Mouse (Mus musculus) C2C12 (cell line): ENCODE data around the gene Pard3. TPM values are rescaled to one million over a fixed set of nuclear protein-coding genes. Genes with fewer than 3 reads are reported as not detected.

Source experiments
- H3K27me3 ChIP-seq: one replicate; pipeline ENCODE4 v1.6.1; 2011; ENCODE audit not compliant: control insufficient read depth, insufficient read depth, insufficient read length
- H3K36me3 ChIP-seq: one replicate; pipeline ENCODE4 v1.6.1; 2011; ENCODE audit not compliant: control insufficient read depth, insufficient read depth
- H3K4me3 ChIP-seq: one replicate; pipeline ENCODE4 v1.5.1; 2011; ENCODE audit warnings: mild to moderate bottlenecking, control low read depth; ENCODE audit not compliant: poor library complexity, insufficient read depth, severe bottlenecking
- H3K79me2 ChIP-seq: one replicate; pipeline ENCODE4 v1.6.1; 2011; ENCODE audit not compliant: control insufficient read depth, insufficient read depth
- H3K79me3 ChIP-seq: one replicate; pipeline ENCODE4 v1.6.1; 2011; ENCODE audit warnings: low read depth, control low read depth
- H3ac ChIP-seq: one replicate; pipeline ENCODE3; 2011; ENCODE audit warnings: low read depth; ENCODE audit not compliant: control insufficient read depth, insufficient read length
- CEBPB ChIP-seq: IDR thresholded peaks from one replicate; pipeline ENCODE4 v1.6.1; 2011; ENCODE audit warnings: low read depth, mild to moderate bottlenecking, control low read depth, moderate library complexity
- CTCF ChIP-seq: IDR thresholded peaks from one replicate; pipeline ENCODE4 v1.5.1; 2011; ENCODE audit not compliant: control insufficient read depth, insufficient read depth, insufficient read length
- FOSL1 ChIP-seq: IDR thresholded peaks from one replicate; pipeline ENCODE4 v1.8.0; 2011; ENCODE audit warnings: mild to moderate bottlenecking, low read length; ENCODE audit not compliant: poor library complexity, insufficient read depth, severe bottlenecking
- MAX ChIP-seq: IDR thresholded peaks from one replicate; pipeline ENCODE4 v1.6.1; 2011; ENCODE audit warnings: mild to moderate bottlenecking, control low read depth
- MYOD1 ChIP-seq: IDR thresholded peaks from one replicate; pipeline ENCODE4 v1.6.1; 2011; ENCODE audit warnings: low read depth; ENCODE audit not compliant: control insufficient read depth, insufficient read length
- MYOG ChIP-seq: IDR thresholded peaks from one replicate; pipeline ENCODE4 v1.6.1; 2011; ENCODE audit not compliant: control insufficient read depth, insufficient read length; ENCODE audit errors: extremely low read depth
- USF1 ChIP-seq: IDR thresholded peaks from one replicate; pipeline ENCODE4 v1.6.1; 2011; ENCODE audit warnings: low read depth, mild to moderate bottlenecking, control low read depth, moderate library complexity
- polyA plus RNA-seq: library from polyadenylated mRNA; unstranded; fragments of >200 nt; fragmentation: generic; extraction: Trizol; gene quantifications from one replicate; pipeline ENCODE4 v1.2.1, GENCODE M21; 2012; ENCODE audit warnings: missing spikeins

Pard3 gene
- polyA plus RNA-seq, 1 experiment = 8.4 TPM

DNA sequence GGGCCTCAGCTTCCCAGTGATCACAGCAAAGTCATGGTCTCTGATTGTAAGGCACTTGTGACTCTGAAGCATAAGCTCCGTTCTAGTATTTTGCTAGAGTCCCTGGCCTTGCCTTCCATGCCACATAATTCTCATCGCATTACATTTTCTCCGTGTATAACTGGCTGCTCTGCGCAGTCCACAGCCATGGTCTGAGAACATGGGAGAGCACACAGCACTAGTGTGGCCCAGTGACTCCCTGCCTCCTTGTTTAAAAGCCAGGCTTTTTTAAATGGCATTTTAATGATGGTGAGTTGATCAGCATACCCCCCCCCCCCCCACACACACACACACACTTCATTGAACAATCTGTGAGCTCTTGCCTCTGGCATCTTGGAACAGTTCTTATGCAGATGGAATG, 508.8 kb downstream of the Pard3 start:
- Histone ChIP-seq H3K79me2 (no peaks in the 10 kb centered on the region), H3K4me3 (no peak overlapping the region), H3K36me3 (no peaks in the 10 kb centered on the region), H3K27me3 (no peaks in the 10 kb centered on the region), H3K79me3 (no peaks in the 10 kb centered on the region), H3ac (no peak overlapping the region)
- no peak for TF ChIP-seq MYOG
- no peak for TF ChIP-seq MAX
- no peak for TF ChIP-seq CEBPB
- no peak for TF ChIP-seq CTCF
- no peak for TF ChIP-seq FOSL1
- no peak for TF ChIP-seq MYOD1
- no peak for TF ChIP-seq USF1

DNA sequence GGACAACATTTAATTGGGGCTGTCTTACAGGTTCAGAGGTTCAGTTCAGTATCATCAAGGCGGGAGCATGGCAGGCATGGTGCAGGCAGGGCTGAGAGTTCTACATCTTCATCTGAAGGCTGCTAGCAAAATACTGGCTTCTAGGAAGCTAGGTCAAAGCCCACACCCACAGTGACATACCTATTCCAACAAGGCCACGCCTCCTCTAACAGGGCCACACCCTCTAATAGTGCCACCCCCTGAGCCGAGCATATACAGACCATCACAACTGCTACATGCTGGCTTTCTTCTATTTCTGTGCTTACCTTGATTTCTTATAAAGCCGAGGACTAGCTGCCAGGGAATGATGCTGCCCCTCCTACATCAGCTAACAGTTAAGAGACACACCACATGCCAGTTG, 513.0 kb downstream of the Pard3 start:
- no peaks in the 10 kb centered on the region for H3K79me2 ChIP-seq
- H3K27me3 ChIP-seq = no peaks in the 10 kb centered on the region
- H3K4me3 ChIP-seq = no peak overlapping the region
- no peaks in the 10 kb centered on the region for H3K36me3 ChIP-seq
- no peak overlapping the region for H3ac ChIP-seq
- no peaks in the 10 kb centered on the region for H3K79me3 ChIP-seq
- TF ChIP-seq MYOG = no peak
- TF ChIP-seq MAX = no peak
- TF ChIP-seq MYOD1 = no peak
- no peak for TF ChIP-seq CTCF
- no peak for TF ChIP-seq FOSL1
- TF ChIP-seq USF1 = no peak
- TF ChIP-seq CEBPB = no peak

DNA sequence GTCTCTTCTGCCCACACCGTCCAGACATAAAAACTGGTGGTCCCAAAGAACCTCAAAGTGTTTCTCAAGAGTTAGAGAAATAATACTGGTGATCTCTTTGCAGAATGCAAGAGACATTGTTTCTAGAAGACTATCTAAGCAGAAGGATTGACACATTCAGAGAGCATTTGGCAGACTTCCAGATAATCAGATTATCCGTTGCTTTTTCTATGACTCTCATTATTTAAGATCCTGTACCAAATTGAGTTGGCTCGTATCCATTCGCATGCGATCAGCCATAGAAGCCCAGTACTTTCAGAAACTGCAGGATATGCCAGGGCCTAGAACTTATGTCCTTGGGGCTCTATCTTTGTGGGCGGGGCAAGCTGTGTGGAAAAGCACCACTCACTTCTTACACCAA, 514.0 kb downstream of the Pard3 start:
- no peak overlapping the region for H3ac ChIP-seq
- TF ChIP-seq MYOG = no peak
- no peak for TF ChIP-seq FOSL1
- TF ChIP-seq USF1 = no peak
- no peaks in the 10 kb centered on the region for H3K79me3 ChIP-seq
- no peak overlapping the region for H3K4me3 ChIP-seq
- no peaks in the 10 kb centered on the region for H3K27me3 ChIP-seq
- H3K79me2 ChIP-seq = no peaks in the 10 kb centered on the region
- no peaks in the 10 kb centered on the region for H3K36me3 ChIP-seq

DNA sequence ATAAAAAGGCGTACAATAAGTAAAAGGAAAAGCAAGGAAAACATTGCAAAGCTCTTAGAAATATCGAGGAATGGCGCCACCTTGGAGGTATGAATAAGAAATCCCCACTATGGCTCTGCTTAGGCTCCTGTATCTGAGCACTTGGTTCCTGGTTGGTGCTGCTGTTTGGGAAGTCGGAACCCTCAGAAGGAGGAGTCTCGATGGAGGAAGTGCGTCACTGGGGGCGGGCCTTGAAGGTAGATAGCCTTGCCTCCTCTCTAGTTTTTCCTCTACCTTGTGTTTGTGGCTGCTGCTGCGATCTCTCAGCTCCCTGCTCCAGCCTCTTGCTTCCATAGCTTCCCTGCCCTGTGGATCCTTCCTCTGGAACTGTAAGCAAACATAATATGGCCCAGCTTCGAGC, 515.7 kb downstream of the Pard3 start:
- no peaks in the 10 kb centered on the region for H3K79me3 ChIP-seq
- TF ChIP-seq CTCF = no peak
- no peak for TF ChIP-seq MYOD1
- no peak for TF ChIP-seq MAX
- no peak for TF ChIP-seq USF1
- no peak for TF ChIP-seq FOSL1
- no peak for TF ChIP-seq MYOG
- no peak for TF ChIP-seq CEBPB
- H3ac ChIP-seq = no peak overlapping the region
- H3K36me3 ChIP-seq = no peaks in the 10 kb centered on the region
- no peaks in the 10 kb centered on the region for H3K27me3 ChIP-seq
- H3K79me2 ChIP-seq = no peaks in the 10 kb centered on the region
- H3K4me3 ChIP-seq = no peak overlapping the region

DNA sequence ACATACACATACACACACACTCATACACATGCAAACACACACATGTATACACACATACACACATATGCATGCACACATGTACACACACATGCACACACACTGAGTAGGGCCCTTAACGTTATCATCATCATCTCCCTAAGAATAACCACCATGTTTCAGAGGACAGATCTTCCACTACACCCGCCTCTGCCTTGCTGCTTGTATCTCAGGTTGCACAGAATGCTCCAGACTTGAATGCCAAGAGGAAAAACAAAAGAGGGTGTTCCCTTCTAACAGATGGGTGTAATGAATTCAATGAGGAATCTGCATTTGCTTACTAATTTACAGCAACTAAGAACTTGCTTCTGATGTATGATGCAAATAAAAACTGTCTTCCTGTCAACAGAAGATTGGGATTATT, 519.7 kb downstream of the Pard3 start:
- H3K79me2 ChIP-seq = no peaks in the 10 kb centered on the region
- no peak overlapping the region for H3ac ChIP-seq
- H3K79me3 ChIP-seq = no peaks in the 10 kb centered on the region
- TF ChIP-seq CEBPB = no peak
- TF ChIP-seq MYOD1 = no peak
- TF ChIP-seq MYOG = no peak
- TF ChIP-seq FOSL1 = no peak
- no peak for TF ChIP-seq MAX
- TF ChIP-seq USF1 = no peak
- no peak for TF ChIP-seq CTCF
- no peak overlapping the region for H3K4me3 ChIP-seq
- no peaks in the 10 kb centered on the region for H3K36me3 ChIP-seq
- H3K27me3 ChIP-seq = no peaks in the 10 kb centered on the region

DNA sequence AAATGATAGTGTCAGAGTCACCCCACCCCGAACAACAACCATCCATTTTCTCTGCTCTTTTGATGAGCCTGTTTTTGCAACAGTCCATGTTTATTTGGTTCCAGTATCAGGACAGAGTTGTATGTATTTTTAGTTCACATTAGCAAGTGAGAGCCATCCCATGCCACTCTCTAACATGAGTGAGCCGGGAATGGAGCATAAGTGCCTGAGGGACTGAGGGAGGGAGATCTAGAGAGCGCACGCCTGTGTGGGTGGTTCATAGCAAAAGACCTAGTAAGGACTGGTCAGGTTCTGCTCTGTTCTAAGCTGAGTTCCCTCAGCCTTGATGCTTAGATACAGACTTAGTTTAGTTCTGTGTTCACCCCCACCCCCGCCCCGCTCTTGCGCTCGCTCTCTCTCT, 521.9 kb downstream of the Pard3 start:
- Histone ChIP-seq H3K79me3 (no peaks in the 10 kb centered on the region), H3K79me2 (no peaks in the 10 kb centered on the region), H3ac (no peak overlapping the region), H3K36me3 (no peaks in the 10 kb centered on the region), H3K27me3 (no peaks in the 10 kb centered on the region), H3K4me3 (no peak overlapping the region)
- TF ChIP-seq CTCF (no peak), CEBPB (no peak), MYOG (no peak), USF1 (no peak), FOSL1 (no peak), MAX (no peak), MYOD1 (no peak)

DNA sequence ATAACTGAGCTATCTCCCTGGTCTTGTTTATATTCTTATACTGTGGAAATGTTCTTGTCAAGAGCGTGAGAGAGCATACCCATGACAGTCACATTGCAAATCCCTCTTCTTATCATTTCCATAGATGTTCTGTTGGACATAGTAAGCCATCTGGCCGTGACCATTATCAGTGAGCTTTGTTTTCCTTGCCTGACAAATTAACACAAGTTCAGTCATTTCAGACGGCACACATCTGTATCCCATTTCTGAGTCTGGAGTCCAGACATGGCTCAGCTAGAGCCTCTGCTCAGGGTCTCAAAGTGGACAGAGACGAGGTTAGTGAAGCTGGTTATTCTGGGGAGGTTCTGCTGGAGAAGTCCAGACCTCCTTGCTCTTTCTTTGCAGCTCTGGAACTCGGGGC, 523.0 kb downstream of the Pard3 start:
- TF ChIP-seq CTCF (no peak), MAX (no peak), MYOD1 (no peak), MYOG (no peak), CEBPB (no peak), FOSL1 (no peak), USF1 (no peak)
- H3K36me3 ChIP-seq = no peaks in the 10 kb centered on the region
- no peaks in the 10 kb centered on the region for H3K79me3 ChIP-seq

More for the DNA sequence above, 523.0 kb downstream of the Pard3 start:
- Histone ChIP-seq H3K27me3 (no peaks in the 10 kb centered on the region), H3K4me3 (no peak overlapping the region), H3ac (no peak overlapping the region), H3K79me2 (no peaks in the 10 kb centered on the region)
